Mouse (Mus musculus) embryonic facial prominence, embryonic 13.5 days (tissue): Measurements from ENCODE around the gene Tm2d3. TPM values are rescaled to one million over a fixed set of nuclear protein-coding genes. Genes with fewer than 3 reads are reported as not detected.

ENCODE experiments used
- ATAC-seq: fragments of 200-750 bp; cut with Nextera tagmentation; 2 replicates; pipeline ENCODE4 v1.8.0; 2017; ENCODE audit warnings: low read depth; ENCODE audit not compliant: insufficient number of reproducible peaks, insufficient read depth, low FRiP score, low TSS enrichment
- H3K27ac ChIP-seq: fragments of 300-500 bp; sonication (generic); 2 replicates; pipeline ENCODE4 v1.5.1; 2015; ENCODE audit warnings: moderate library complexity, mild to moderate bottlenecking, inconsistent platforms
- H3K27me3 ChIP-seq: fragments of 300-500 bp; sonication (generic); 2 replicates; pipeline ENCODE4 v1.6.1; 2015; ENCODE audit warnings: mild to moderate bottlenecking, inconsistent platforms
- H3K36me3 ChIP-seq: fragments of 300-500 bp; sonication (generic); 2 replicates; pipeline ENCODE4 v1.6.1; 2015; ENCODE audit warnings: mild to moderate bottlenecking, inconsistent platforms
- H3K4me1 ChIP-seq: fragments of 300-500 bp; sonication (generic); 2 replicates; pipeline ENCODE4 v1.6.1; 2015; ENCODE audit warnings: inconsistent platforms
- H3K4me2 ChIP-seq: fragments of 300-500 bp; sonication (generic); 2 replicates; pipeline ENCODE4 v1.6.1; 2015; ENCODE audit warnings: moderate library complexity, mild to moderate bottlenecking, inconsistent platforms
- H3K4me3 ChIP-seq: fragments of 300-500 bp; sonication (generic); 2 replicates; pipeline ENCODE4 v1.5.1; 2015; ENCODE audit warnings: mild to moderate bottlenecking, inconsistent platforms
- H3K9ac ChIP-seq: fragments of 300-500 bp; sonication (generic); 2 replicates; pipeline ENCODE4 v1.6.1; 2015; ENCODE audit warnings: mild to moderate bottlenecking, inconsistent platforms
- H3K9me3 ChIP-seq: fragments of 300-500 bp; sonication (generic); 2 replicates; pipeline ENCODE4 v1.6.1; 2016; ENCODE audit warnings: inconsistent platforms
- WGBS: fragments of 180-500 bp; shearing (Covaris S2); methylation state at CpG from one replicate; pipeline ENCODE4 v1.1.7; 2015; ENCODE audit warnings: mixed read lengths; 5-methylcytosine and 5-hydroxymethylcytosine counted together
- polyA plus RNA-seq: library from polyadenylated mRNA; unstranded; fragments of >200 nt; fragmentation: Nextera tagmentation; extraction: Ambion mirVana; gene quantifications from 2 replicates; pipeline ENCODE4 v1.2.1, GENCODE M21; 2015

The Tm2d3 gene
- polyA plus RNA-seq, 1 experiment from 2014 or later = 74.7 TPM

DNA sequence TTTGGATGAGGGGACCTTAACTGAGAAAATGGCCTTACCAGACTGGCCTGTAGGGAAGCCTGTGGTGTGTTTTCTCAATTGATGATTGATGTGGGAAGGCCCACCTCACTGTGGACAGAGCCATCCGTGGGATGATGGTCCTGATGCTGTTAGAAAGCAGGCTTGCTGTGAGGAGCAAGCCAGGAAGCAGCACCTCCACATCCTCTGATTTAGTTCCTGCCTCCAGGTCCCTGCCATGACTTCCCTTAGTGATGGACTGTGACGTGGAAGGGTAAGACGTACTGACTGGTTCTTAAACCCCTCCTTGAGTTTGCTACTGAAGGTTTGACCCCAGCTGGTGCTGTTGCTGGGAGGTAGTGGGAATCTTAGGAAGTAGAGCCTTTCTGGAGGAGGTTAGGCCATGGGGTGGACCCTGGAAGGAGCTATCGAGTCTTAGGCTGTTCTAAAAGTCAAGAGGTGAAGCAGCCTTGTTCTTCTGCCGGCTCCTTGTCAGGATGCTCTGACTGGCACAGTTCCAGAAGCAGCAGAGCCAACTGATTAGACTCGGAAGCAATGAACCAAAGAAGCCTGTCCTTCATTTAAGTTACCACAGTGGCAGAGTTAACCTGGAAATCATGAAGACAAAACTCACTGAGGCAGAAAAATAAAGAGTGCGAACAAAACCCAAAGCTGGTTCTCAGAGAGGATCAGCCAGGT lies 11.9 kb upstream of the Tm2d3 start:
- Histone ChIP-seq H3K9ac (no peak overlapping the region), H3K27me3 (no peaks in the 10 kb centered on the region), H3K9me3 (no peaks in the 10 kb centered on the region), H3K36me3 (peaks cover 15% of the 10 kb centered on the region; the same call in 1 of the 2 replicates), H3K27ac (no peak overlapping the region), H3K4me3 (no peak overlapping the region), H3K4me1 (no peaks in the 10 kb centered on the region), H3K4me2 (no peak overlapping the region)
- ATAC-seq = no peak
- 75% methylated on average over 7 of the region's 7 CpGs for WGBS

DNA sequence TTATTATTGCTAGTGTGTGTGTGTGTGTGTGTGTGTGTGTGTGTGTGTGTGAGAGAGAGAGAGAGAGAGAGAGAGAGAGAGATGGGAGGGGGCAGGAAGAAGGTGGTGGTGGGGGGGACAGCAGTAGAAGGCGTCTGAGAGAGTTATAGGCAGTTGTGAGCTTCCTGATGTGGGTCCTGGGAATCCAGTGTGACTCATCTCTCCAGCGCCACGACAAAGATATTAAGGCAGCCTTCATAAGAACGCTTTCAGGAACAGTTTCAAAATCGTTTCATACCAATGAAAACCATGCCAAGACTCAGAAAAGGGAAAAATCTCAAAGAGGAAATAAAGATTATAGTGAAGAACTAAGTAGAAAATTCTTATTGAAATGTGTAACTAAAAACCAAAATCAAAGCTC lies 9.8 kb upstream of the Tm2d3 start:
- Histone ChIP-seq H3K9ac (no peak overlapping the region), H3K4me1 (no peaks in the 10 kb centered on the region), H3K4me3 (no peak overlapping the region), H3K9me3 (no peaks in the 10 kb centered on the region), H3K4me2 (no peak overlapping the region), H3K27me3 (no peaks in the 10 kb centered on the region), H3K36me3 (0 out of 2 replicates have a peak, but pooled peaks cover 11% of the 10 kb centered on the region), H3K27ac (no peak overlapping the region)
- WGBS = 57% methylated on average over 5 of the region's 5 CpGs
- no peak for ATAC-seq

DNA sequence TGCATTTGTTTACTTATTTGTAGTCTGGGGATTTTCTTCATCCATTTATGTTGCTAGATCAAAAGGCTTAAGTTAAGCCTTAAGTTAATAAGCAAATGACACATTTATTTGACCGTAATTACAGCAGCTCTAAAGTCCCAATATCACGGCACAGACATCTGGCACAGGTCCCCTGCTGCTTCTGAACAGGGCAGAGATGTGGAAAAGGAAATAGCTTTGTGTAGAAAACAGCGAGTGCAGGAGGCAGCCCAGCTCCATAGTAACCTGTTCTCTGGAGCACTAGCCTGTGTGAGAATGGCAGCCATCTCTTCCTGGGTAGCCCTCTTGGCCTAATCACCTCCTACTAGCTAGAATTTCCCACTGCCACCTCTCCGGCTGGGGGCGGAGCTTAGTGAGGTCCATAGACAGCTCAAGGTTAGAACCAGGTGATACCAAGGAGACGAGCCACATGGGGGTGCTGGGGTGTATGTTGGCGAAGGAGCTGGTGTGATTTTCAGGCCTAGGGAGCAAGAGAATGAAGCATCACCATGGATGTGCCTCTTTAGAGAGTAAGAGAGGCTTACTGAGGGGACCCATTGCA lies 6.6 kb upstream of the Tm2d3 start:
- WGBS = 59% methylated on average over 7 of the region's 7 CpGs
- ATAC-seq = no peak

DNA sequence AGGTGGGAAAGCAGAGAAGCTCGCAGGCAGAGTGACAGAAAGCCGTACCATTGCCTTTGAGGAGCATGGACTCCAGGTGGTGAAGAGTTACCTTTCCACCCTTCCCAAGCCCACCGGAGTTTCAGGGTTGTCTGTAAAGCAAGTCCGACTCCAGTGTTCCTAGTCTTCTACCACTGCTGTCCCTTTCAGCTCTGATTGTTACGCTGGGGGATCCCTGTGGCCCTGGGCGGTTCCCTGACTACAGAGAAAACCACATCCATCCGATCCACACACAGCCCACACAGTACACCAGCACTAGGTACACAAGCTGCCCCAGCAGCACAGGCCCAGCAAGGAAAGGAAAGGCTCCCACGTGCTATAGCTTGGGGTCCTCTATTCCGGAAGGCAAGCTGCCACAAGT lies 4.3 kb upstream of the Tm2d3 start:
- H3K27me3 ChIP-seq = no peaks in the 10 kb centered on the region
- H3K4me3 ChIP-seq = no peak overlapping the region
- no peak overlapping the region for H3K9ac ChIP-seq
- no peaks in the 10 kb centered on the region for H3K9me3 ChIP-seq
- H3K36me3 ChIP-seq = peaks cover 15% of the 10 kb centered on the region
- no peak overlapping the region for H3K4me2 ChIP-seq
- H3K4me1 ChIP-seq = no peaks in the 10 kb centered on the region
- ATAC-seq = no peak
- H3K27ac ChIP-seq = no peak overlapping the region
- WGBS = 83% methylated on average over 9 of the region's 9 CpGs

More for the DNA sequence above, 6.6 kb upstream of the Tm2d3 start:
- no peaks in the 10 kb centered on the region for H3K9me3 ChIP-seq
- H3K4me3 ChIP-seq = no peak overlapping the region
- H3K36me3 ChIP-seq = peaks cover 15% of the 10 kb centered on the region
- no peaks in the 10 kb centered on the region for H3K27me3 ChIP-seq
- no peak overlapping the region for H3K4me2 ChIP-seq
- no peak overlapping the region for H3K9ac ChIP-seq
- H3K27ac ChIP-seq = no peak overlapping the region
- no peaks in the 10 kb centered on the region for H3K4me1 ChIP-seq

DNA sequence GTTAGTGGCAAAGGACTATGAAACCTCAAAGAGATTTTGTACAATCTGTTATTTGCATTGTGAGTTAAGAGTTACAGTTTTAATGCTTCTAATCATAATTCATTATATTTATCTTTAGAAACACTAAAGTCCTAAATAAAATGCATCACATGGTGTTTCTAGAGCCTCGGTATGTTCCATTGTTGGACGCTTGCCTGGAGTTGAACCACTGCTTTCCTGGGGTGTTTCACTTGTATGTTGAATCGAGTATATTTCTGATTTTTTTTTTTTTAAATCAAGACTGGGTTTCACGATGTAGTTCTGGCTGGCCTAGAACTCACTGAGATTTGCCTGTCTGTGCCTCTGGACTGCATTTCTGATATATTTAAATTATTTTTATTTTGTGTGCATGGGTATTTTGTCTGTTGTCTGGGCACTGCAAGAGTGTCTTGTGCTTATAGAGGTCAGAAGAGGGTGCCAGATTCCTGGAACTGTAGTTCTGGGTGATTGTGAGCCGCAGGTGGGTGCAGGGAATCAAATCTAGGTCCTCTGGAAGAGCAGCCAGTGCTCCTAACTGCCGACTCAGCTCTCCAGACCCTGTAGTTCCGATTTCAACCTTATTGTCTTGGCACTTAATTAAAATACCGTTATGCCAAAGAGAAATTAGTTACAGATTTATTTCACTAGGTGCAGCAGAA lies 1.1 kb downstream of the Tm2d3 start:
- Histone ChIP-seq H3K27ac (no peak overlapping the region), H3K27me3 (no peaks in the 10 kb centered on the region), H3K4me2 (no peak overlapping the region; the same call in 1 of the 2 replicates), H3K9me3 (no peaks in the 10 kb centered on the region), H3K36me3 (peaks cover 23% of the 10 kb centered on the region), H3K4me1 (peaks cover 20% of the 10 kb centered on the region), H3K9ac (no peak overlapping the region), H3K4me3 (no peak overlapping the region)
- WGBS = 71% methylated on average over 8 of the region's 8 CpGs
- no peak for ATAC-seq

DNA sequence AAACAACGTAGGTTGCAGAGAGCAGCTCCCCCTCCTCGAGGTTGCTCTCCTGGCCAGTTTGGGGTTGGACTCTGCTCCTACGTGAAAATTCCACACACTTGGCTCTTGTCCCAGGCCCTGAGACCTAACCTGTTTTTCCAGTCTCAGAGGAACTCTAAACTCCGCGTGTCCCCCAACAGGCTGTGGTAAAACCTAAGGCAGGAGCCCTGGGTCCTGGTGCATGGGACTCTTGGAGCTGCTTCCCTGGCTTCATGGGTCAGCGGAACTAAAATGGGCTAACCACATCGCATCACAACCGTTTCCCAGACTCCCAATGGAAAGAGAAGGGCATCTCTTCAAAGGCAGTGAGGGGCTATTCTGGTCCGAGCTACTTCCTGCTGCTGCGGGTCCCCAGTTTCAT lies 1.9 kb downstream of the Tm2d3 start:
- peak overlapping the region; percentile 84 for H3K27ac ChIP-seq

DNA sequence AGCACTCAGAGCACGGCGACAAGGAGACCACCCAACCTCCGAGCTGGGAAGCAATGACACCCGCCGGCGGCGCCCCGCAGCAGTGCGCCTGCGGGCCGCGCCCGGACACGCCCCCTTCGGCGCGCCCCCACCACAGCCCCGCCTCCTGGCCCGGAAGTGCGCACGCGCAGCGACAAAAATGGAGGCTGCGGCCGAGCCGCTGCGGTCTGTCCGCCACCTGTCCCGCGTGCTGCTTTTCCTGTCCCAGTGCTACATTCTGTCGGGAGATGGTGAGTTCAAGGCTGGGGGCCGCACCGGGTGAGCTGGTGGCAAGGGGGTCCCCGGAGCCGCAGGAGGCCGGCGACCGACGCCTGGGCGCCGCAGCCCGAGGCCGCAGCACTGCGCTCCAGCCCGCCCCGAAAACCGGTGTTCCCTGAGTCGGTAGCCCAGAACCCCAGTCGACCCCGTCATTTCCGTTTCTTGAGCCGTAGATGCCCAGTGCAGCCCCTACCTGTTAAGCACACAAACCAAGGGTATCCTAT lies 2.4 kb downstream of the Tm2d3 start:
- peak; percentile 87 for ATAC-seq
- Histone ChIP-seq H3K9me3 (no peaks in the 10 kb centered on the region), H3K4me1 (peaks cover 20% of the 10 kb centered on the region), H3K9ac (peak overlapping the region; percentile 83), H3K36me3 (peaks cover 29% of the 10 kb centered on the region), H3K27me3 (no peaks in the 10 kb centered on the region), H3K4me3 (peak overlapping the region; percentile 80), H3K4me2 (peak overlapping the region; percentile 77), H3K27ac (peak overlapping the region; percentile 84)
- 0% methylated on average over 52 of the region's 52 CpGs for WGBS

More for the DNA sequence above, 1.9 kb downstream of the Tm2d3 start:
- ATAC-seq = peak; percentile 70; the same call in 1 of the 2 replicates
- peaks cover 20% of the 10 kb centered on the region for H3K4me1 ChIP-seq
- H3K4me2 ChIP-seq = peak overlapping the region; percentile 77
- under 1% methylated on average over 10 of the region's 10 CpGs for WGBS
- peak overlapping the region; percentile 83 for H3K9ac ChIP-seq
- H3K27me3 ChIP-seq = no peaks in the 10 kb centered on the region
- no peaks in the 10 kb centered on the region for H3K9me3 ChIP-seq
- peak overlapping the region; percentile 80 for H3K4me3 ChIP-seq
- H3K36me3 ChIP-seq = peaks cover 27% of the 10 kb centered on the region

DNA sequence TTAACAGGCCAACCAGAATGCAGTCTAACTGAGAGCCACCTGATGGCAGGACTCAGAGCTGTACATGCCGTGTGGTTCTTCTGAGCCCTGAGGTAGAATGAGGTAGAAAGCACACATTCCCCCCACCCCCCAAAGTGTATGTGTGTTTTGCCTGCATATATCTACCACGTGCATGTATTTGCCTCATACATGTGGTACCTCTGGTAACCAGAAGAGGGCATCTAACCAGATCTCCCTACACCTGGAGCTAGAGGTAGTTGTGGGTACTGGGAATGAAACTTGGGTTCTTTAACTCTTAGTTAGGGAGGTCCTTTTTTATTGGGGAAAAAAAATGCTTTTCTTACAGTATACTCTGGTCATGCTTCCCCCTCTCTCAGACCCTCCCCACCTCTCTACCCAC lies 5.5 kb downstream of the Tm2d3 start:
- Histone ChIP-seq H3K27ac (no peak overlapping the region), H3K4me1 (peaks cover 20% of the 10 kb centered on the region), H3K4me2 (no peak overlapping the region), H3K27me3 (no peaks in the 10 kb centered on the region), H3K9ac (no peak overlapping the region), H3K9me3 (no peaks in the 10 kb centered on the region), H3K4me3 (no peak overlapping the region), H3K36me3 (peaks cover 59% of the 10 kb centered on the region)
- no peak for ATAC-seq
- WGBS = 55% methylated on average over 2 of the region's 2 CpGs

DNA sequence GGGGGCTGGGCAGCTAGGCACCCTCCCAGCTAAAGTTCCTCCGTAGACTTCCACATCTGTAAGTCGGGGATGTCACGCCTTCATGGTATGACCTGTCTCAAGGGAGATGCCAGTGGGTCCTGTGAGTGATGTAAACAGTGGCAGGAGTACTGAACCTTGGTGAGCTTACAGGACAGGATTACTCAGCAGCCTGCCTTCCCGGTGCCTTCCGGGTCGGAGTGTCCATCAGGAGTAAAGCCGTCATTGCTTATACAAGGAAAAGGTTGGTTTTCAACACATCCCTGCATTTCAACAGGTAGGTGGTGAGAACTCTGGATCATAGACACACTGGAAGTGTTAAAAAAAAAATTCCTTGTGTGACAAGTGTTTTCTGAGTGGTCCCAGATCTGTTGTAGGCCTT lies 11.1 kb downstream of the Tm2d3 start:
- no peak overlapping the region for H3K9ac ChIP-seq
- H3K27me3 ChIP-seq = no peaks in the 10 kb centered on the region
- no peak overlapping the region for H3K4me3 ChIP-seq
- H3K27ac ChIP-seq = no peak overlapping the region
- 89% methylated on average over 7 of the region's 7 CpGs for WGBS
- H3K4me1 ChIP-seq = peaks cover 4% of the 10 kb centered on the region; the same call in 1 of the 2 replicates
- no peak overlapping the region for H3K4me2 ChIP-seq
- H3K36me3 ChIP-seq = peaks cover 55% of the 10 kb centered on the region
- no peak for ATAC-seq
- no peaks in the 10 kb centered on the region for H3K9me3 ChIP-seq

DNA sequence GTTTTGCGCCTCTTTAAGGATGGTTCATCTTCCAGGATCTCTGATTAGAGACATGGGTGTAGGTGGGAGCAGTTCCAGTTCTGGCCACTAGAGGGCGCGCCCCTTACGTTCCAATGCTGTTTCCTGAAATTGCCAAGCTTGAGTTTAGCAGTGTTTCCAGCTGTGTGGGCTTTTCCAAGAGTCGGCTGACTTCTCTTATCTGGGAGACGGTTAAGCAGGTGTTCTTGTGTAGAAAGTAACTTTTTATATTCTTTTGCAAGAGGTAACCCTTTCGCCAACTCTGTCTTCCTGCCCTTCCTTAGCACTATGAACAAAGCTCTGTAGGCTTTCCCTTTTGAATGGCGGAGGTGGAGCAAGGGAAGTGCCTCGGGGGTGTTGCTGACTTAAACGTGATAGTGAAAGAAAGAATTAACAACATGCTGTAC lies 13.9 kb downstream of the Tm2d3 start:
- H3K9ac ChIP-seq = no peak overlapping the region
- peaks cover 4% of the 10 kb centered on the region; the same call in 1 of the 2 replicates for H3K4me1 ChIP-seq
- ATAC-seq = no peak
- peak overlapping the region; percentile 20 for H3K4me3 ChIP-seq
- H3K4me2 ChIP-seq = peak overlapping the region; percentile 53
- H3K36me3 ChIP-seq = peaks cover 29% of the 10 kb centered on the region
- no peaks in the 10 kb centered on the region for H3K27me3 ChIP-seq
- WGBS = 6% methylated on average over 10 of the region's 10 CpGs
- no peak overlapping the region for H3K27ac ChIP-seq
- no peaks in the 10 kb centered on the region for H3K9me3 ChIP-seq

DNA sequence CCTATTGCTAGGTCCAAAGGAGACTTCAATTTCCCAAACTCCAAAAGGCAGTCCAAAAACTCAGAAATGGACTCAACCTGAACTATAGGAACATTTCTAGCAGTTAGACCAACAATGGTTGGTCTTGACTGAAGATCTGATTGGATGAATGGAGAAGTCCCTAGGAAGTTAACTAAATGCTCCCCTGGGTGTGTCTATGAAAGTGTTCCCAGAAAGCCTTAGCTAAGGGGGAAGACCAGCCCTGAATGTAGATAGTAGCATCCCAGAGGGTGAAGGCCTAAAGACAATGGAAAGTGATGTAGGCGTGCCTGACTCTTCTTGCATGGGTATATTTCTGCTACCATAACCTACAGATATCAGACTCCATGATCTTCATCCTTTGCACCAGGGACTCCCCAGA lies 17.5 kb downstream of the Tm2d3 start:
- 100% methylated on average over 1 of the region's 1 CpGs for WGBS
- H3K27ac ChIP-seq = no peak overlapping the region
- no peaks in the 10 kb centered on the region for H3K27me3 ChIP-seq

More for the DNA sequence above, 17.5 kb downstream of the Tm2d3 start:
- Histone ChIP-seq H3K9ac (no peak overlapping the region), H3K36me3 (no peaks in the 10 kb centered on the region), H3K4me3 (no peak overlapping the region), H3K9me3 (no peaks in the 10 kb centered on the region), H3K4me2 (no peak overlapping the region), H3K4me1 (peaks cover 7% of the 10 kb centered on the region; the same call in 1 of the 2 replicates)
- no peak for ATAC-seq
